Mouse (Mus musculus): ENCODE results near the gene Gm6902.
"Not testable (repeated sequence)": the region's sequence is repeated elsewhere in the genome, so short reads cannot be mapped to it uniquely, and the experiment has no call there.

DNA sequence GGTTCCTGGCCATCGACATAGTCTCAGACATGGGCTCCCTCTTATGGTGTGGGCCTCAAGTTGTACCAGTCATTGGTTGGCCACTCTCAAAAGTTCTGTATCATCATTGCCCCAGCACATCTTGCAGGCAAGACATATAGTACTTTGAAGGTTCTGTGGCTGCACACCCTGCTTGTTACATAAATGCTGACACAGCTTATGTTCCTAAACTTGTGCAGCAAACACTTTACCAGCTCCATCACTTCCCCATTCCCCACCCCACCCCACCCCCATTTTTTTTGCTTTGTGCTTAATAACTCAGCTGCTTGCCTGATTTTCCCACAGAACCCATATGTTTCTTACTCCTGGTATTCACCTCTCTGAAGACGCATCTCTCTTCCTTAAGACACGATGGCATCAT is 22.2 kb upstream of the Gm6902 start, which contains the start of gene Nlrp4e:
- not testable (repeated sequence) for TF ChIP-seq CTCF (IDR thresholded peaks at IDR 0.05; ENCODE audit: low read depth, low read length); POLR2A (IDR thresholded peaks at IDR 0.05; ENCODE audit: borderline replicate concordance, low read depth, low read length)
